ENCODE assay signal across 16 mouse cellular contexts in genomic region chr2:84895495-84896198, GRCm38 (mm10). TPM values are rescaled to one million over a fixed set of nuclear protein-coding genes. Genes with fewer than 3 reads are reported as not detected.
DNase-seq lines count a peak whose midpoint lies in the region; ATAC-seq and TF ChIP-seq lines count a peak whose summit lies in the region.
"Had no signal": no experiment of that assay in that cellular context is flagged by ENCODE, and none has a peak within 500 bp of the region (broad histone marks: within the 10 kb centered on the region; RNA-seq: fewer than 3 reads in every experiment).

No protein-coding gene starts in this region.

- no peak overlapping the region for H3K9ac ChIP-seq in kidney, embryonic 15.5 days
- no peak overlapping the region for H3K9ac ChIP-seq in MEL (ENCODE audit: control insufficient read depth, low read depth, low read length, poor library complexity, severe bottlenecking)
- H3K9ac ChIP-seq in intestine, embryonic 14.5 days (ENCODE audit: low read length): no peak overlapping the region
- H3K9ac ChIP-seq: limb, embryonic 13.5 days had no signal

- H3K27ac ChIP-seq in kidney, embryonic 15.5 days: no peak overlapping the region
- no peak overlapping the region for H3K27ac ChIP-seq in MEL (ENCODE audit: control insufficient read depth, low read depth, low read length)
- H3K27ac ChIP-seq in intestine, embryonic 14.5 days (ENCODE audit: low read depth): no peak overlapping the region
- H3K27ac ChIP-seq: layer of hippocampus, adult 2 months; left cerebral cortex, adult 2 months; limb, embryonic 13.5 days had no signal

- no peaks in the 10 kb centered on the region for H3K4me1 ChIP-seq in kidney, embryonic 15.5 days
- H3K4me1 ChIP-seq in MEL (ENCODE audit: control insufficient read depth in 1 of 2, insufficient read depth in 2 of 2, low read length in 2 of 2): peaks cover 0 to 7% of the 10 kb centered on the region in 2 experiments; a peak in 1 of 4 replicates
- no peaks in the 10 kb centered on the region for H3K4me1 ChIP-seq in intestine, embryonic 14.5 days (replicated peaks; ENCODE audit: control insufficient read depth, insufficient read depth, low read length)
- H3K4me1 ChIP-seq: limb, embryonic 13.5 days had no signal

- peak; percentile 3 for DNase-seq in kidney, postnatal 10 days
- DNase-seq in MEL (ENCODE audit: low read depth, low spot score): peak; percentile 45
- DNase-seq in intestine, embryonic 14.5 days (ENCODE audit: low spot score): no peak
- DNase-seq in left cerebral cortex, adult 9 months (ENCODE audit: low spot score in 2 of 2): no peak
- DNase-seq in adrenal gland, postnatal 25 days: no peak
- DNase-seq: cerebellum, adult 9-10 months; heart, postnatal 14 days; right cerebral cortex, adult 18-20 months had no signal

- no peak for TF ChIP-seq CTCF in MEL (IDR thresholded peaks at IDR 0.05 in 2 of 3, conservative IDR thresholded peaks at IDR 0.05 in 1 of 3; ENCODE audit: control insufficient read depth in 1 of 3, insufficient read depth in 1 of 3, low read depth in 2 of 3, low read length in 3 of 3, poor library complexity in 1 of 3, severe bottlenecking in 1 of 3)

- no peak overlapping the region for H3K4me2 ChIP-seq in kidney, embryonic 15.5 days
- no peak overlapping the region for H3K4me2 ChIP-seq in intestine, embryonic 14.5 days (ENCODE audit: low read length)
- H3K4me2 ChIP-seq: limb, embryonic 13.5 days had no signal

- no peaks in the 10 kb centered on the region for H3K9me3 ChIP-seq in kidney, embryonic 15.5 days (replicated peaks)
- H3K9me3 ChIP-seq in MEL (replicated peaks; ENCODE audit: insufficient read depth, low read length): no peaks in the 10 kb centered on the region
- H3K9me3 ChIP-seq in intestine, embryonic 14.5 days (ENCODE audit: control insufficient read depth, low read length): no peaks in the 10 kb centered on the region
- H3K9me3 ChIP-seq: limb, embryonic 13.5 days had no signal

- H3K79me2 ChIP-seq in MEL (ENCODE audit: control insufficient read depth, insufficient read depth, low read length, poor library complexity): no peaks in the 10 kb centered on the region

- ATAC-seq in kidney, embryonic 15.5 days (replicated peaks; ENCODE audit: low FRiP score): no peak
- ATAC-seq in intestine, embryonic 14.5 days (replicated peaks; ENCODE audit: low FRiP score, low TSS enrichment, low read depth): peak; percentile 68; the same call in 1 of the 2 replicates
- ATAC-seq in megakaryocyte progenitor cell, adult 5-6 weeks (replicated peaks; ENCODE audit: poor library complexity): peak; percentile 72; the same call in 1 of the 2 replicates
- ATAC-seq: inflammation-experienced regulatory T-cells, adult 6 months; Patski had no signal

- WGBS in kidney, embryonic 15.5 days: 33% methylated on average over 4 of the region's 4 CpGs
- WGBS in intestine, embryonic 14.5 days: 45% methylated on average over 4 of the region's 4 CpGs

- no peak overlapping the region for H3K4me3 ChIP-seq in kidney, embryonic 15.5 days (replicated peaks)
- peak overlapping the region; percentile 16 to 40; a peak in 2 of 4 replicates for H3K4me3 ChIP-seq in MEL (ENCODE audit: control insufficient read depth in 1 of 2, insufficient read depth in 1 of 2, low read depth in 2 of 2, low read length in 2 of 2)
- H3K4me3 ChIP-seq in intestine, embryonic 14.5 days (ENCODE audit: low read depth, low read length): no peak overlapping the region
- H3K4me3 ChIP-seq: layer of hippocampus, adult 2 months; left cerebral cortex, adult 2 months; limb, embryonic 13.5 days had no signal

- H3K36me3 ChIP-seq in kidney, embryonic 15.5 days: no peaks in the 10 kb centered on the region
- H3K36me3 ChIP-seq in MEL (ENCODE audit: control insufficient read depth in 1 of 2, insufficient read depth in 2 of 2, low read length in 2 of 2): peaks cover 0 to 6% of the 10 kb centered on the region in 2 experiments; a peak in 2 of 4 replicates
- H3K36me3 ChIP-seq in intestine, embryonic 14.5 days (ENCODE audit: control insufficient read depth, insufficient read depth, low read length): no peaks in the 10 kb centered on the region
- H3K36me3 ChIP-seq: limb, embryonic 13.5 days had no signal

- peaks cover 18% of the 10 kb centered on the region for H3K27me3 ChIP-seq in kidney, embryonic 15.5 days
- peaks cover 0 to 4% of the 10 kb centered on the region in 2 experiments; a peak in 3 of 4 replicates for H3K27me3 ChIP-seq in MEL (ENCODE audit: control insufficient read depth in 1 of 2, insufficient read depth in 2 of 2, low read length in 2 of 2)
- H3K27me3 ChIP-seq in intestine, embryonic 14.5 days (replicated peaks; ENCODE audit: control insufficient read depth, insufficient read depth, low read length): no peaks in the 10 kb centered on the region

- no peak for TF ChIP-seq POLR2A in MEL (IDR thresholded peaks at IDR 0.05; ENCODE audit: control insufficient read depth in 1 of 2, insufficient read depth in 1 of 2, low read depth in 1 of 2, low read length in 2 of 2, poor library complexity in 1 of 2)

- peak in 1 of 2 experiments; percentile 36; a peak in 2 of 4 replicates for TF ChIP-seq EP300 in MEL (IDR thresholded peaks at IDR 0.05; ENCODE audit: low read depth in 1 of 2, low read length in 2 of 2)

- no peak for TF ChIP-seq RAD21 in MEL (IDR thresholded peaks at IDR 0.05; ENCODE audit: low read depth, low read length)

TF ChIP-seq in MEL, 35 proteins besides CTCF, POLR2A, EP300 and RAD21:
- TF ChIP-seq MYC (IDR thresholded peaks at IDR 0.05; ENCODE audit: low read depth, low read length) (peak; percentile 74; the same call in 1 of the 2 replicates), CHD2 (IDR thresholded peaks at IDR 0.05; ENCODE audit: low read length) (no peak), SIN3A (IDR thresholded peaks at IDR 0.05; ENCODE audit: low read length) (peak; percentile 18; the same call in 1 of the 2 replicates), MXI1 (IDR thresholded peaks at IDR 0.05; ENCODE audit: low read depth, low read length) (peak; percentile 61; the same call in 1 of the 2 replicates), BHLHE40 (IDR thresholded peaks at IDR 0.05; ENCODE audit: borderline replicate concordance, low read depth, low read length) (peak; percentile 68; the same call in 1 of the 2 replicates), GABPA (IDR thresholded peaks at IDR 0.05; ENCODE audit: low read depth, low read length) (no peak), MAX (IDR thresholded peaks at IDR 0.05; ENCODE audit: low read length) (peak; percentile 65)

RNA-seq across cellular contexts. Expression of gene Rtn4rl2, which starts 9.1 kb away (rescaled TPM):
- 1.2 and 1.6 TPM in 2 replicates for polyA plus RNA-seq in kidney, embryonic 15.5 days (2015; fragmentation: Nextera tagmentation; extraction: Ambion mirVana)
- 0.12 TPM in 1 of 2 replicates, not detected in the other for total RNA-seq in MEL (2012; rRNA removed)
- polyA plus RNA-seq in MEL (2012; ENCODE audit: insufficient read depth in 1 of 2, insufficient read length in 2 of 2, low read depth in 1 of 2, low replicate concordance in 2 of 2, missing spikeins in 1 of 2): 1 to 10 TPM in 1 of 2 experiments, not detected in 1; 1.1 TPM
- polyA plus RNA-seq in intestine, embryonic 14.5 days (2014; fragmentation: Nextera tagmentation; extraction: Ambion mirVana): 0.99 and 1.9 TPM in 2 replicates
- total RNA-seq in megakaryocyte progenitor cell, adult 5-6 weeks (2015): not detected in 2 replicates
- not detected in 2 replicates for total RNA-seq in megakaryocyte progenitor cell, adult 5-6 weeks (2017)
- total RNA-seq in adrenal gland, postnatal 25 days (2021): 1.2 TPM in 2 replicates
- total RNA-seq: neutrophil, adult 5-6 weeks had no signal
- polyA plus RNA-seq: inflammation-experienced regulatory T-cells, adult 6 months had no signal

RNA-seq across cellular contexts. Expression of gene Slc43a3, which starts 40.7 kb away (rescaled TPM):
- 52.4 and 56.3 TPM in 2 replicates for polyA plus RNA-seq in kidney, embryonic 15.5 days (2015; fragmentation: Nextera tagmentation; extraction: Ambion mirVana)
- 82.5 and 91.5 TPM in 2 replicates for total RNA-seq in MEL (2012; rRNA removed)
- 10 to 100 TPM in 1 of 2 experiments, not detected in 1; 90.6 TPM for polyA plus RNA-seq in MEL (2012; ENCODE audit: insufficient read depth in 1 of 2, insufficient read length in 2 of 2, low read depth in 1 of 2, low replicate concordance in 2 of 2, missing spikeins in 1 of 2)
- polyA plus RNA-seq in intestine, embryonic 14.5 days (2014; fragmentation: Nextera tagmentation; extraction: Ambion mirVana): 46.7 and 54.7 TPM in 2 replicates
- 111 and 119 TPM in 2 replicates for total RNA-seq in megakaryocyte progenitor cell, adult 5-6 weeks (2015)
- total RNA-seq in megakaryocyte progenitor cell, adult 5-6 weeks (2017): 94.2 and 94.7 TPM in 2 replicates
- total RNA-seq in adrenal gland, postnatal 25 days (2021): 54.7 and 55.7 TPM in 2 replicates
- polyA plus RNA-seq: Patski had no signal

RNA-seq across cellular contexts. Expression of gene Slc43a1, which starts 57.0 kb away (rescaled TPM):
- polyA plus RNA-seq in kidney, embryonic 15.5 days (2015; fragmentation: Nextera tagmentation; extraction: Ambion mirVana): 16.5 and 20.7 TPM in 2 replicates
- 93.3 and 131 TPM in 2 replicates for total RNA-seq in MEL (2012; rRNA removed)
- 100 to 1,000 TPM in 1 of 2 experiments, 10 to 100 TPM in 1; 69.8 to 108 TPM for polyA plus RNA-seq in MEL (2012; ENCODE audit: insufficient read depth in 1 of 2, insufficient read length in 2 of 2, low read depth in 1 of 2, low replicate concordance in 2 of 2, missing spikeins in 1 of 2)
- 18.3 and 18.7 TPM in 2 replicates for polyA plus RNA-seq in intestine, embryonic 14.5 days (2014; fragmentation: Nextera tagmentation; extraction: Ambion mirVana)
- 25.7 and 33.4 TPM in 2 replicates for total RNA-seq in megakaryocyte progenitor cell, adult 5-6 weeks (2015)
- 14.2 and 15.0 TPM in 2 replicates for total RNA-seq in megakaryocyte progenitor cell, adult 5-6 weeks (2017)
- total RNA-seq in adrenal gland, postnatal 25 days (2021): 2.4 and 4.3 TPM in 2 replicates

Comparison
In these comparisons a context has a peak if more than half of its experiments do, and no peak if none do; other contexts are left out.
1. DNase-seq: peak in kidney, postnatal 10 days (single experiment) and MEL (single experiment); none in intestine, embryonic 14.5 days (single experiment), left cerebral cortex, adult 9 months (0 of 2) and adrenal gland, postnatal 25 days (single experiment).
2. H3K4me3 ChIP-seq: peak in MEL (2 of 2); none in kidney, embryonic 15.5 days (single experiment) and intestine, embryonic 14.5 days (single experiment).